Mouse (Mus musculus) adrenal gland, postnatal 25 days (tissue): ENCODE results near the gene Slco3a1. TPM values are rescaled to one million over a fixed set of nuclear protein-coding genes. Genes with fewer than 3 reads are reported as not detected.

ENCODE experiments used
- DNase-seq: peaks from one replicate; pipeline ENCODE4 v3.0.0; 2021; ENCODE audit warnings: mixed read lengths
- microRNA-seq, 2 experiments: library from miRNA; unstranded; fragments of <30 nt; microRNA quantifications; one replicate each; pipeline ENCODE4 v1.2.0; 2021
- total RNA-seq: library from RNA; stranded (reverse); gene quantifications from 2 replicates; pipeline ENCODE4 v1.2.3, GENCODE M21; 2021

Slco3a1 gene
- total RNA-seq, 1 experiment from 2014 or later = 37.3 TPM

DNA sequence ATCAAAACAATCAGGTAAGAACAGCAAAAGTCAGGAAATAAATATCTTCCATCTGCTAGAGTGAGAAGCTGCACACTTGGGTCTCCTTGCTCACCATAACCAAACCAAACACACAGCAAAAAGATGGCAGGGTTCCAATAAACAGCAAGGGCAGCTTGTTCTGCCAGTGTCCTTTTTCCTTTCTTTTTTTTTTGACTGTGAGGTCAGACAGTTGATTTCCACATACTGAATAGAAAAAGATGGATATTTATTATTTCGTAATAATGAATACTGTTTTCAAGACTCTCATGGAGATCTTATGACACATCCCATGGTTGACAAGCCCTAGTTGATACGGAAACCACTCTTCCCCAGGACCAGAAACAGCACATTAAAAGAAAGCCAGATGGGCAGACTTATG, 274.2 kb downstream of the Slco3a1 start:
- DNase-seq = no peak

DNA sequence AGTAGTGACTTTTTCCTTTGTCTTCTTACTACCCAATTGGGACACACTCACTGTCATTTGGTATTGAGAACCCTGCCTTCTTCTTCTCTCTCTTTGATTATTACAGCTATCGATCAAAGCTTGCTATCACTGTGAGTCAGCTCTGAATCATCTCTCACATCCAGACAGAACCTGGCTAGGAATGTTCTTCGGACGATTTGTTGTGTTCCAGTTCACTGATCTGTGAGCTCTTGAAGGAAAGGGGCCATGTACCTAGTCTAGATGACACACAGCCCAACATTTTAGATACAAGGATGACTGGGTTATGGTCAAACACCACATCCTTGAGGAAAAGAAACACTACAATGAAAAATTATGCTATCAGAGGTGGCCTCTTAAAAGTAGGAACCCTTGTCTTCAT, 275.2 kb downstream of the Slco3a1 start:
- DNase-seq = no peak

- no peak for DNase-seq
Measured at GRCm38 (mm10) chr7:74270089-74270394, 284.5 kb downstream of the Slco3a1 start.

- DNase-seq = no peak
Measured at GRCm38 (mm10) chr7:74269283-74270088, 285.1 kb downstream of the Slco3a1 start.

- no peak for DNase-seq
Measured at GRCm38 (mm10) chr7:74266511-74267168, 287.9 kb downstream of the Slco3a1 start.

DNA sequence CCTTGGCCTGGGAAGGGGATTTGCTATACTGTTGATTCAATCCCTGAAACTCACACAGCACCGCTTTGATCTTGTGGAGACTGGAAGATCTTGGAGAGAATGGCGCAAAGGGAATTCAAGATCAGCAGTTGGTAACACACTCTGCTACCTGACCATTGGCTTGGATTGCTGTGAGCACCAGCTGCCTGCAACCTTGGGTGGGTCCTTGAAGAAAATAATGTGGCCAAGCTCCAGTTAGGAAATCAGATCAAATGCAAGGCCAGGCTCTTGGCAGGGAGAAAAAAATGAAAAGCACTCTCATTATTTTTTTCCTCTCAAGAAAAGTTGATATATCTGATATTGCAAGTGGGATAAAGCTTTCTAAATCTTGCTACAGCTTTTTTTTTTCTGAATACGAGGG, 298.3 kb downstream of the Slco3a1 start:
- DNase-seq = peak; percentile 21

DNA sequence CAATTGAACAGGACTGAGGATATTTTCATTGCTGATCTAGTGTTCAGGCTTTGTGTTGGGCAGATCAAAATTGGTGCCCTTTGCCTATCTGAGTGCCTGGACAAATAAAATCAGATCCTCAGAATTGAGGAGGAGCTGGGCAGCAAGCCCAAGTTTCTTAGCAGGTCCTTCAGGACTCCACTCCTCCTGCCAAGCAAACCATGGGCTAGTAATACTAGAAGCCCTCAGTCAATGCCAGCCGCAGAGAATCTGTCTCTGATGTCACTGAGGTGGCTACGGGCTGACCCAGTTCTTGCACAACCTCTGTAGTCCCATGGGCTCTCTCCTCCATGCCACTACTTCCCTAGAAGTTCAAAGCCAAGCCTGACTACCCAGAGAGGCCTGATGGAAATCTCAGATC, 302.5 kb downstream of the Slco3a1 start:
- DNase-seq = peak; percentile 5

GRCm38 (mm10) chr7:74241236-74241635, 313.3 kb downstream of the Slco3a1 start:
- DNase-seq = no peak

- DNase-seq = no peak
Measured at GRCm38 (mm10) chr7:74240459-74241172, 314.0 kb downstream of the Slco3a1 start.

Small RNA genes within 50 kb of the gene (microRNA-seq; reads per million reads assigned to microRNA genes)
- 0 reads per million in 2 experiments for gene Gm27459
